Mouse (Mus musculus) spleen, embryonic (tissue): ENCODE results near the gene Sun5.

ENCODE experiments used
- CTCF ChIA-PET: fragments of 350-600 bp; sonication (Branson Sonifier 250); formaldehyde crosslinking; loops from one replicate; lab custom pipeline; 2022; lab: Charles Lee

Gene Sun5

DNA sequence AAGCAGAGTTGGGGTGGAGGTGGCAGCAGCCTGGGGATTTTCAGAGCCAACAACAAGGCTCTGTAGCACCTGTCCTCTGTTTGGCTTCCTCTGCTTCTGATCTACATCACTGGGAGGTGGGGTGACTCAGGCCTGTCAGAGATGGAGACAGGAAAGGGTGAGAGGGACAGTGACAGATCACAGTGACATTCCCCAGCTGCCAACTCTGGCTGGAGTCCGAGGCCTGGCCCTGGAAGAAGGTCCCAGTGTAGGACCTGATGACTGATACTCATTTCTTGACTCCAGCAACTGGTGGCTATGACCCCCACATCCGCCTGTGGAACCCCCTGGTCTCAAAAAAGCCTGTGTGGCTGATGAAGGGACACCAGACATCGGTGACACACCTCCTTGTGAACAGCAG is 61.0 kb downstream of the Sun5 start:
- CTCF ChIA-PET: no interaction called here

DNA sequence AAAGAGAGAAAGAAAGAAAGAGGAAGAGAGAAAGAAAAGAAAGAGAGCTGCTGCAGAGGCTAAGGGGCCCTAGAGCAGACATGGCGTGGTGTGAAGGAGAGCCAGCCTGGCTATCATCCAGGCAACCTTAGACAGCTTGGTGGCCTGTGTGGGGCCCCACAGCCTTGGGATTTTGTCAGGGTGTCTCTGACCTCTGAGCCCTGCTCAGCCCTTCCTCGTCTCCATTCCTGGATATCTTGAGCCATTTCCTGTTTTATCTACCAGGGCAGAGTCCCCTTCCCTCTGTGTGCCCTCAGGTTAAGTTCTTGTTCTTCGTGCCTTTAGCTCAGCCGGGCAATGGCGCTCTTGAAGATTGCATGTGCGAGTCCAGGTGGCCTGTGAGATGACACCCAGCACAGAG is 62.0 kb downstream of the Sun5 start:
- CTCF ChIA-PET: no interaction called here

DNA sequence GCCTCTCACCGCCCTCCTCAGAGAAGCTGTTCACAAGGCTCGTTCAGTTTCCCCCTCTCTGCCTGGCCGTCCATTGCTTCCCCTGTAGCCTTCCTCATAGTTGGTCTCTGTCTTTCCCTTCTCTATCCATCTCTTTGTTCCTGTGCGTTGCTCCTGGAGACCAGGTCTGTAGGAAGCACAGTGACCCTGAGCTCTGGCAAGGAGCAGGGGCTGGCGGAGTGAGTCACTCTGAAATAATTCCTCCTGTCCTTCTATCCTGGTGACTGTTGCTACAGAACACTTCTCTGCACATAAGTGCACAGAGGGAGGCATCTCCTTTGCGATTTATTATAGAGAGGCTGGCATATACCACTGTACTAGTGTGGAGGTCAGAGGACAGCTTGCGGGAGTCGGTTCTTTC is 62.7 kb downstream of the Sun5 start:
- CTCF ChIA-PET: interaction anchor here (0.6 kb wide), 1 partner anchor 1027 kb away, joined by 9 read pairs; no protein-coding TSS in a partner anchor

DNA sequence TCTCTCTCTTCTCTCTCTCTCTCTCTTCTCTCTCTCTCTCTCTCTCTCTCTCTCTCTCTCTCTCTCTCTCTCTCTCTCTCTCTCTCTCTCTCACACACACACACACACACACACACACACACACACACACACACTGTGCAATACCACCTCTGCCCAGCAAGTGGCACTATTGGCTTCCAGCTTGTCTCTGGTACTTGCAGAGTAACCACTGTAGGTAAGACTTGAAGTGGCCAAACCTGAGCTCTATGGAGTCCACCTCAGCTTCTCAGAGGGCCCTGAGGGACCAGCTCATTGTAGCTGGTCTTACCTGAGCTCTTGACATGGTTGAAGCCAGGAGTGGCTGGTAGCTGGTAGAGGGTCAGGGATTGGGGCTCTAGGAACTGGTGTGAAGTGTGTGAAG is 63.4 kb downstream of the Sun5 start:
- CTCF ChIA-PET: interaction anchor here (0.6 kb wide), 2 partner anchors 13 to 1026 kb away, joined by 3 to 9 read pairs; no protein-coding TSS in a partner anchor
